Mouse (Mus musculus) retina, postnatal 7 days (tissue): ENCODE data around the gene Tsen34.
"Not testable (repeated sequence)": the region's sequence is repeated elsewhere in the genome, so short reads cannot be mapped to it uniquely, and the experiment has no call there.

Source experiments
- DNase-seq: peaks from one replicate; pipeline ENCODE4 v3.0.0-alpha.2; 2012; ENCODE audit warnings: low read depth, low spot score

Gene Tsen34

DNA sequence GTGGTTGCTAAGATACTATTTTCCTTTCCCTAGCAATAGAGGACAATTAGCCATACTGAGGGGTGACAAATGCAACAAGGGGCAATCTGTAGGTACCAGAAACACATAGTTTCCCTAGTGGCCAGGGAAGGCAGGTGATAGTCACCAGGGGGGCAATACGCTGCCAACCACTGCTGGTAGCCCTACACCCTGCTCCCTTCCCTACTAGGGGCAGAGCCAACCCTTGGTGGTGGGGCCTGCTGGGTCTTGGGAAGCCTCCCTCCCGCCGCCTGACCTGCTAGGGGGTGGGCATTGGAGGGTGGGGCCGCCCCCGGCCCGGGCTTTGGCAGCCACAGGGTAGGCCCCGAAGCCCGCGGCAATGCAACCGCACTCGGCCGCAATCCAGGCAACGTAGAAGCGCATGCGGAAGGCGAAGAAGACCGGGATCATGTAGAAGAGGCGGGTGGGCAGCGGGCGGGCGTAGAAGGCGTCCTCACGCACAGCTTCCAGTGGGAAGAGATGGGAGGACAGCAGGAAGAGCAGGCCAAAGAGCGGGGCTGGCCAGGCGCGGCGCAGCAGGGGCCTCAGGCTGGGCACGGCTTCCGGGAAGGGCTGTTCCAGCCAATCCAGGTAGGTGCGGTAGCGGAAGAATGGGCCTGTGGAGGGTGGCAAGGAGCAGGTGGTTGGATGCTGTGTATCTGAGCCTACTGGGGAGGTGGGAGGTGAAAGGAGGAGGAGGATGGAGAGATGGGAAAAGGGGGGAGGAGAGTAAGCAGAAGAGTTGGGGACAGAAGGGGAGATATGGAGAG, 7.1 kb upstream of the Tsen34 start:
- DNase-seq, result no peak

- no peak for DNase-seq
Measured at GRCm38 (mm10) chr7:3691919-3692318, 744 bp upstream of the Tsen34 start.

GRCm38 (mm10) chr7:3692987-3693808, 535 bp downstream of the Tsen34 start, which contains the start of gene Mboat7:
TSS of gene Mboat7 (minus strand) at chr7:3693523.
- peak; percentile 94 for DNase-seq

DNA sequence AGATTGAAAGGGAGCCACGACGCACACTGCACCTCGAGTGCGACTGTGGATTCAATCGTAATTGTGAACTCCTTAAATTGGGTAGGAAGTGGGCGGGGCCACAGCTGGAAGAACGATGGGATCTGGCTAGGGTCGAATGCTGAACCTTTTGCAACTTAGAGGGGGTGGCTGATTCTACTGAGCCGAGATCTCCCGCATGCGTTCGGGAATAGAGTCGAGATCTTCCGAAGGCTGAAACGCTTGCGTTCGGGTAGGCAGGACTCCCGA, 1.1 kb downstream of the Tsen34 start:
- DNase-seq, result no peak

GRCm38 (mm10) chr7:3694076-3694948, 1.6 kb downstream of the Tsen34 start:
- peak; percentile 19 for DNase-seq

DNA sequence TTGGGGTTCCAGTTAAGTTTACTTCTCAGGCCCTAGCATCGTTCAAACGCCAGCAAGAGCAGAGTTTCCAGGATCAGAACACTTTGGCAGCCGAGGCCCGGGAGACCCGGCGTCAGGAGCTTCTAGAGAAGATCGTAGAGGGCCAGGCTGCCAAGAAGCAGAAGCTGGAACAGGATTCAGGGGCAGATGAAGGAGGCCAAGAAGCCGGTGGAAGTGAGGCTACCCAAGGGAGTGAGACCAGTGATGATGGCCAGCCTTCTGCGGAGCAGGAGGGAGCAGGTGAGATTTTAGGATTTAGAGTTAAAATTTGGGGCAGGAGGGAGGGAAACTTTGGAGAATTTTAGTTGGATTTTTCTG, 2.3 kb downstream of the Tsen34 start:
- not testable (repeated sequence) for DNase-seq

DNA sequence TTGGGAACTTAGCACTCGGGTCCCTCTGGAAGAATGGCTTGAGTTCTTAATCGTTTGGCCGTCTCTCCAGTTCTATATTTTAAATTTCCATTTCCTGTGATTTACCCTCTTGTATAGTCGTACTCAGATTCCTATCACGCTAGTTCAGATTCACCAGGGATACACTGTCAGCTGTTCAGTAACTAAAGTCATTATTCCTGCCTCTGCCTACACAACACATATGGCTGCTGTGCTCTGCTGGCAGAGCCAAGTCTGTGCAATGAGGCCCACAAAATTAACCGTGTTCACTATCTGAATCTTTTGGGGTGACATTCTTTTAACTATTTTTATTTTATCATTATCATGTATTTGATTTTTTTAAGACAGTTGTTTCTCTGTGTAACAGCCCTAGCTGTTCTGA, 5.8 kb downstream of the Tsen34 start:
- DNase-seq, result no peak

- DNase-seq, result no peak
Measured at GRCm38 (mm10) chr7:3703148-3703878, 10.7 kb downstream of the Tsen34 start.

GRCm38 (mm10) chr7:3703879-3704441, 11.3 kb downstream of the Tsen34 start, which contains the start of gene Rps9:
TSS of gene Rps9 (plus strand) at chr7:3703993.
- DNase-seq, result peak; percentile 97

DNA sequence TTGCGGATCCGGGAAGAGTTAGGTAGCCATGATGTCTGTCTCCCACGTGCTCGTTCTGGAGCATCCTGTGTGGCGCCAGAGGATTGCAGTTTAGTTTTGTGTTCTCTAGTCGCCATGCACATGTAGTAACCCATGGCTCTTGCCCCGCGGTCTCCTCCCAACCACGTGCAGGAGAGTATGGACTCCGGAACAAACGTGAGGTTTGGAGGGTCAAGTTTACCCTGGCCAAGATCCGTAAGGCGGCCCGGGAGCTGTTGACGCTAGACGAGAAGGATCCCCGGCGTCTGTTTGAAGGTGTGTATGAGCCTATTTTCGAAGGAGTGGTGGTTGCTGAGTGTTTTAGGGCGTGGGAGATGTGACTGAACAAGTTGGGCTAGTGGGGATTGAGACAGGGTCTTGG, 11.8 kb downstream of the Tsen34 start:
- DNase-seq, result no peak

GRCm38 (mm10) chr7:3705461-3705860, 12.8 kb downstream of the Tsen34 start:
- not testable (repeated sequence) for DNase-seq

- DNase-seq, result no peak
Measured at GRCm38 (mm10) chr7:3705911-3706310, 13.2 kb downstream of the Tsen34 start.

DNA sequence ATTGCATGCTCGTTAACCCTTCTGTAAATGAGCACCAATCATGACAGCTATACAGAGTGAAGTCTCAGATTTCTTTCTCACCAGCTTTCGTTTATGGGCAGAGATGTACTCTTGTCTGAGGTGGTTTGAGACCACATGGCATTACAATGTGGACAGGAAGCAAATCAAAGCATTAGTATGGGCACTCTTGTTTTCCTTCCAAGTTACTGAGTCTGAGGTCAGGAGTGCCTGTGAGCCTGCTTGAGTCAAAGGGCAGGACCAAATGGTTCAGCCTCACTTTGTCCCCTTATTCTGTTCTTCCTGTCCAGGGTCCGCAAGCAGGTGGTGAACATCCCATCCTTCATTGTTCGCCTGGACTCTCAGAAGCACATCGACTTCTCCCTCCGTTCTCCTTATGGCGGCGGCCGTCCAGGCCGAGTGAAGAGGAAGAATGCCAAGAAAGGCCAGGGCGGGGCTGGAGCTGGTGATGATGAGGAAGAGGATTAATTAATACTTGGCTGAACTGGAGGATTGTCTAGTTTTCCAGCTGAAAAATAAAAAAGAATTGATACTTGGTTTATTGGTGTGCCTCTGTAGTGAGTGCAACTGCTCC, 13.8 kb downstream of the Tsen34 start:
- DNase-seq, result no peak

DNA sequence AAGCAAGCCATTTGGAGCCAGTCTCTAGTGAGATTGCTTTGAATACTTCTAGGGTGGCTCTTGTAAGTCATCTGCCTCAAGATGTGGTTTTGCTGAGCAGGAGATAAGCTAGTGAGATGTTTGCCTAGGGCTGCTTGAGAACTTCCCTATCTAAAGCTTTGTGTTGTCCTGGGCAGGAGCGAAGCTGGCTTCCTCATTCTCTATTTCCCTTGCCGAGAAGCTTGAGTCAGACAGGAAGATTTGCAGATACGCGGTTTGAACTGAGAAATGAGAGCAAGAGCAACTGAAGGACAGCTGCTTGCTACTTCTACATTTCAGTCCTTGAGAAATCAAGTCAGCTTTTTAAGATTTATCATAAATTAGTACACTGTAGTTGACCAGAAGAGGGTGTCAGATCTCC, 14.4 kb downstream of the Tsen34 start:
- DNase-seq, result no peak

- DNase-seq, result no peak
Measured at GRCm38 (mm10) chr7:3707568-3708413, 15.1 kb downstream of the Tsen34 start.

- not testable (repeated sequence) for DNase-seq
Measured at GRCm38 (mm10) chr7:3708447-3708980, 15.9 kb downstream of the Tsen34 start.

DNA sequence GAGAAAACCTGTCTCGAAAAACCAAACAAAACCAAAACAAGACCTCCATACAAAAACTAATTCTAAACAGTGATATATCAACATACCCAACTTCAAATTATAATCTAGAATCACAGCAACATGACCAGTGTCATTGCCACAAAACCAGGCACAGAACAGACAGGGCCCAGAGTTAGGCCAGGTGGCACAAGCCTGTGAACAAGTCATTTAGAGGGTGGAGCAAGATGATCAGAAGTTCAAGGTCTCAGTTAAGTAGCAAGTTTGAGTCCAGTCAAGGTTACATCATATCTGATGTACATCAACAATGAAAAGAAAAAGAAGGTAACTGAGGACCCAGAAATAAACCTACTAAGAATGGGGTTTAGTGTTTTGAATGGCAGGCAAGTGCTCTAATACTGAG, 16.3 kb downstream of the Tsen34 start:
- no peak for DNase-seq

DNA sequence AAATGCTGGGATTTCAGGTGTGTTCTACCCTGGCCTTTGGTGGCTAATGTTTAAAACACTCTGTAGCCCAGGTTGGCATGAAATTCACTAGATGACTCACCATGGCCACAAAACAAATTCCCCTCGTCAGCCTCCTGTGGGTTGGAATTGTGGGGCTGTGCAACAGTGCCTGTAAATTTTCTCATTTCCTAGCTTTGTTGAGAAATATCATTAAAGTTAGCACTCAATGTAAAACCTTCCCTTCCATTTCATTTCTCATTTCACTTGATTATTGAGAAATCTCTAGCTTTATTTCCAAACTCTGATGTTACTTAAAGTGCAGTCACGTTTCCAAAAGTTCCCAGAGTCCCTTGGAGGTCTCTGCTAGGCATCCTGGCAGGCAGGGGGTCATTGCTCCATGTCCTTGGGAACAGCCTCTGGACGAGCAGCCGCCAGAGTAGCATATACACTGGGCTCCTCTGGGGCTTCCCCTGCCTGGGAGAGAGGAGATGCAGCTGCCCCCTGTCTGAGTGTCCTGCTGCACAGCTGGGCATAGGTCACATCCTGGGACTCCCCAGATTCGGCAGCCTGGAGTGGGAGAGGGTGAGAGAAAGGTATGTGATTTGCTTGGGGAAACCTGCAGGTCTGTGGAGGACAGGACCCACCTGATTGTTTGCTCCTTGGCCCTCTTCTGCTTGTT, 19.7 kb downstream of the Tsen34 start:
- DNase-seq, result no peak

DNA sequence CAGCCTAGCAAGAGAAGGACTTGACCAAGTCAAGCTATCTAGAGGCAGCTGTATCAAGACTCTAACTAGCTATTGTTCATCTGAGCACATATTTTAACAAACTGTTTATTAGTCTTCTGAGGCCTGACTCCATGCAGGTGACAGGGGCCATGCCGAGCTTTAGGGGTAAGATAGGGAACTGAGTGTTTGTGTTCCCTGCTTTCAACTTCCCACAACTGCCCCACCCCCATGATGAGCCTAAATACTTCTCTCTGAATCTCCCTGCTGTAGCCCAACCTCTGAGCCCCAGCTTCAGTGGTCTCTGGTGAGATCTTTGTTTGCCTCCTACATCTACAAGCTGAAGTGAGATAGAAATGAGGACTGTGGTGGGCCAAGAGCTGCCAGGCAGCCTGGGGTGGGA, 22.6 kb downstream of the Tsen34 start:
- no peak for DNase-seq
